Mouse (Mus musculus) MEL (cell line): ENCODE results near the gene Fam13c. TPM values are rescaled to one million over a fixed set of nuclear protein-coding genes. Genes with fewer than 3 reads are reported as not detected.

Source experiments
- DNase-seq: peaks from one replicate; pipeline ENCODE4 v3.0.0; 2011; ENCODE audit warnings: low read depth, low spot score
- H3K27ac ChIP-seq: 2 replicates; pipeline ENCODE4 v1.5.1; 2012; ENCODE audit warnings: low read depth, mild to moderate bottlenecking, control low read depth, low read length, moderate library complexity; ENCODE audit not compliant: control insufficient read depth
- H3K27me3 ChIP-seq, 2 experiments: fragments of 150-350 bp in 1 of 2; sonication (generic) in 1 of 2; 2 replicates each; pipeline ENCODE4 v1.6.1; 2012; ENCODE audit warnings: low read length in 2 of 2, mild to moderate bottlenecking in 2 of 2, improper control_type of control experiment in 1 of 2, moderate library complexity in 1 of 2; ENCODE audit not compliant: insufficient read depth in 2 of 2, control insufficient read depth in 1 of 2
- H3K36me3 ChIP-seq, 2 experiments: 2 replicates each; pipeline ENCODE4 v1.6.1; 2012 to 2014; ENCODE audit warnings: low read length in 2 of 2, improper control_type of control experiment in 1 of 2, inconsistent platforms in 1 of 2, mild to moderate bottlenecking in 1 of 2; ENCODE audit not compliant: insufficient read depth in 2 of 2, control insufficient read depth in 1 of 2
- H3K4me1 ChIP-seq, 2 experiments: fragments of 150-350 bp in 1 of 2; sonication (generic) in 1 of 2; 2 replicates each; pipeline ENCODE4 v1.6.1; 2012; ENCODE audit warnings: low read length in 2 of 2, improper control_type of control experiment in 1 of 2, mild to moderate bottlenecking in 1 of 2; ENCODE audit not compliant: insufficient read depth in 2 of 2, control insufficient read depth in 1 of 2
- H3K4me3 ChIP-seq, 2 experiments: fragments of 150-350 bp in 1 of 2; sonication (generic) in 1 of 2; 2 replicates each; pipeline ENCODE4 v1.5.1; 2012; ENCODE audit warnings: low read depth in 2 of 2, low read length in 2 of 2, mild to moderate bottlenecking in 2 of 2, moderate library complexity in 2 of 2, control low read depth in 1 of 2, improper control_type of control experiment in 1 of 2; ENCODE audit not compliant: control insufficient read depth in 1 of 2, insufficient read depth in 1 of 2
- H3K79me2 ChIP-seq: 2 replicates; pipeline ENCODE4 v1.6.1; 2012; ENCODE audit warnings: mild to moderate bottlenecking, low read length, moderate library complexity; ENCODE audit not compliant: control insufficient read depth, poor library complexity, insufficient read depth
- H3K9ac ChIP-seq: 2 replicates; pipeline ENCODE4 v1.6.1; 2012; ENCODE audit warnings: low read depth, mild to moderate bottlenecking, control low read depth, low read length, moderate library complexity; ENCODE audit not compliant: control insufficient read depth, poor library complexity, severe bottlenecking
- H3K9me3 ChIP-seq: fragments of 150-350 bp; sonication (generic); replicated peaks from 2 replicates; pipeline ENCODE4 v1.6.1; 2012; ENCODE audit warnings: mild to moderate bottlenecking, low read length, improper control_type of control experiment, moderate library complexity; ENCODE audit not compliant: insufficient read depth
- BHLHE40 ChIP-seq: IDR thresholded peaks from 2 replicates; pipeline ENCODE4 v1.6.1; 2012; ENCODE audit warnings: low read depth, mild to moderate bottlenecking, inconsistent platforms, low read length, improper control_type of control experiment, borderline replicate concordance
- CHD2 ChIP-seq: IDR thresholded peaks from 2 replicates; pipeline ENCODE4 v1.6.1; 2011; ENCODE audit warnings: low read length, improper control_type of control experiment
- ETS1 ChIP-seq: IDR thresholded peaks from 2 replicates; pipeline ENCODE4 v1.6.1; 2012; ENCODE audit warnings: low read depth, mild to moderate bottlenecking, inconsistent platforms, low read length, improper control_type of control experiment, moderate library complexity
- GABPA ChIP-seq: IDR thresholded peaks from 2 replicates; pipeline ENCODE4 v1.6.1; 2012; ENCODE audit warnings: low read depth, mild to moderate bottlenecking, inconsistent platforms, low read length, improper control_type of control experiment, moderate library complexity
- GATA1 ChIP-seq: IDR thresholded peaks from 2 replicates; pipeline ENCODE4 v1.6.1; 2011; ENCODE audit warnings: low read depth, low read length, improper control_type of control experiment
- MAX ChIP-seq: IDR thresholded peaks from 2 replicates; pipeline ENCODE4 v1.6.1; 2011; ENCODE audit warnings: low read length, improper control_type of control experiment
- MEF2A ChIP-seq: IDR thresholded peaks from 2 replicates; pipeline ENCODE4 v1.6.1; 2014; ENCODE audit warnings: low read depth, mild to moderate bottlenecking, inconsistent platforms, low read length, improper control_type of control experiment; ENCODE audit not compliant: poor library complexity, insufficient replicate concordance, severe bottlenecking; ENCODE audit errors: extremely low read depth
- MXI1 ChIP-seq: IDR thresholded peaks from 2 replicates; pipeline ENCODE4 v1.6.1; 2011; ENCODE audit warnings: mild to moderate bottlenecking, low read depth, low read length, improper control_type of control experiment
- MYB ChIP-seq: IDR thresholded peaks from 2 replicates; pipeline ENCODE4 v1.6.1; 2011; ENCODE audit warnings: mild to moderate bottlenecking, low read depth, low read length, improper control_type of control experiment
- NRF1 ChIP-seq: IDR thresholded peaks from 2 replicates; pipeline ENCODE4 v1.6.1; 2014; ENCODE audit warnings: low read depth, mild to moderate bottlenecking, inconsistent platforms, low read length, improper control_type of control experiment, moderate library complexity; ENCODE audit not compliant: poor library complexity, insufficient read depth, severe bottlenecking
- POLR2A ChIP-seq, 2 experiments: IDR thresholded peaks; 2 replicates each; pipeline ENCODE4 v1.6.1; 2011 to 2012; ENCODE audit warnings: low read length in 2 of 2, mild to moderate bottlenecking in 2 of 2, control low read depth in 1 of 2, improper control_type of control experiment in 1 of 2, low read depth in 1 of 2, moderate library complexity in 1 of 2; ENCODE audit not compliant: control insufficient read depth in 1 of 2, insufficient read depth in 1 of 2, poor library complexity in 1 of 2
- POLR2AphosphoS2 ChIP-seq: IDR thresholded peaks from 2 replicates; pipeline ENCODE4 v1.6.1; 2011; ENCODE audit warnings: low read length, improper control_type of control experiment
- POLR2AphosphoS5 ChIP-seq: IDR thresholded peaks from 2 replicates; pipeline ENCODE4 v1.6.1; 2012; ENCODE audit warnings: low read depth, borderline replicate concordance, mild to moderate bottlenecking, inconsistent platforms, low read length, moderate library complexity, mixed read lengths
- RCOR1 ChIP-seq: IDR thresholded peaks from 2 replicates; pipeline ENCODE4 v1.6.1; 2012; ENCODE audit warnings: low read depth, mild to moderate bottlenecking, inconsistent platforms, low read length, improper control_type of control experiment
- USF1 ChIP-seq: IDR thresholded peaks from 2 replicates; pipeline ENCODE4 v1.6.1; 2014; ENCODE audit warnings: low read depth, mild to moderate bottlenecking, inconsistent platforms, low read length, improper control_type of control experiment, moderate library complexity
- USF2 ChIP-seq, 2 experiments: IDR thresholded peaks; 2 replicates each; pipeline ENCODE4 v1.6.1; 2011 to 2012; ENCODE audit warnings: improper control_type of control experiment in 2 of 2, low read length in 2 of 2, borderline replicate concordance in 1 of 2, inconsistent platforms in 1 of 2, low read depth in 1 of 2, mild to moderate bottlenecking in 1 of 2; ENCODE audit not compliant: insufficient read depth in 1 of 2
- ZC3H11A ChIP-seq: IDR thresholded peaks from 2 replicates; pipeline ENCODE4 v1.6.1; 2012; ENCODE audit warnings: low read depth, mild to moderate bottlenecking, inconsistent platforms, low read length, improper control_type of control experiment
- ZKSCAN1 ChIP-seq: IDR thresholded peaks from 2 replicates; pipeline ENCODE4 v1.6.1; 2012; ENCODE audit warnings: low read depth, mild to moderate bottlenecking, inconsistent platforms, low read length, improper control_type of control experiment, moderate library complexity
- ZMIZ1 ChIP-seq: IDR thresholded peaks from 2 replicates; pipeline ENCODE4 v1.6.1; 2012; ENCODE audit warnings: low read depth, mild to moderate bottlenecking, inconsistent platforms, low read length, improper control_type of control experiment, moderate library complexity
- polyA plus RNA-seq, 2 experiments: library from polyadenylated mRNA; stranded (reverse) in 1 of 2; unstranded in 1 of 2; fragments of >175 nt in 1 of 2; fragments of >200 nt in 1 of 2; gene quantifications; 2 replicates each; pipeline versions ENCODE4 v1.2.1 to v1.2.4; 2012; ENCODE audit warnings: low replicate concordance in 2 of 2, low read depth in 1 of 2; ENCODE audit not compliant: insufficient read length in 2 of 2, insufficient read depth in 1 of 2, missing spikeins in 1 of 2
- total RNA-seq: library from RNA; depleted of rRNA; stranded (reverse); fragments of 300-350 nt; gene quantifications from 2 replicates; pipeline ENCODE4 v1.2.3, GENCODE M21; 2012

The Fam13c gene
- total and polyA plus RNA-seq, 3 experiments = not detected

- TF ChIP-seq MEF2A (no peak), ZC3H11A (no peak), ZKSCAN1 (no peak), GATA1 (no peak), POLR2AphosphoS5 (no peak), USF1 (no peak), ZMIZ1 (no peak), BHLHE40 (no peak), MAX (no peak), ETS1 (no peak), POLR2AphosphoS2 (no peak), RCOR1 (no peak), CHD2 (no peak), NRF1 (no peak), POLR2A (IDR thresholded peaks at IDR 0.05; ENCODE audit: control insufficient read depth in 1 of 2, insufficient read depth in 1 of 2, low read depth in 1 of 2, low read length in 2 of 2, poor library complexity in 1 of 2) (no peak), GABPA (no peak), MXI1 (no peak)
- Histone ChIP-seq H3K79me2 (no peaks in the 10 kb centered on the region), H3K4me3 (no peak overlapping the region), H3K27me3 (no peaks in the 10 kb centered on the region), H3K9me3 (no peaks in the 10 kb centered on the region), H3K36me3 (no peaks in the 10 kb centered on the region), H3K9ac (no peak overlapping the region), H3K27ac (no peak overlapping the region), H3K4me1 (no peaks in the 10 kb centered on the region)
- DNase-seq = no peak
Observed at GRCm38 (mm10) chr10:70514848-70515247, 74.6 kb downstream of the Fam13c start.

- H3K79me2 ChIP-seq = no peaks in the 10 kb centered on the region
- TF ChIP-seq MYB (no peak), USF2 (IDR thresholded peaks at IDR 0.05; ENCODE audit: borderline replicate concordance in 1 of 2, insufficient read depth in 1 of 2, low read depth in 1 of 2, low read length in 2 of 2) (no peak), RCOR1 (no peak), MXI1 (no peak), POLR2AphosphoS2 (no peak), ZC3H11A (no peak)
- no peak overlapping the region for H3K9ac ChIP-seq
- H3K36me3 ChIP-seq = no peaks in the 10 kb centered on the region
- no peaks in the 10 kb centered on the region for H3K4me1 ChIP-seq
- no peak for DNase-seq
- H3K4me3 ChIP-seq = no peak overlapping the region
- no peak overlapping the region for H3K27ac ChIP-seq
- H3K27me3 ChIP-seq = no peaks in the 10 kb centered on the region
- H3K9me3 ChIP-seq = no peaks in the 10 kb centered on the region
Observed at GRCm38 (mm10) chr10:70516661-70517060, 76.4 kb downstream of the Fam13c start.
